Mouse (Mus musculus): ENCODE data around the gene Zfp874a. TPM values are rescaled to one million over a fixed set of nuclear protein-coding genes. Genes with fewer than 3 reads are reported as not detected.
A peak's percentile ranks its signal among the peaks of the same experiment; 100 is the strongest.
"Not testable (repeated sequence)": the region's sequence is repeated elsewhere in the genome, so short reads cannot be mapped to it uniquely, and the experiment has no call there.

Gene Zfp874a
- 10 to 100 TPM; 11.5 to 11.7 TPM for total RNA-seq (2021)
- long read RNA-seq, experiment 1, full-length matches to known transcripts, result 3 of 7 reads
- long read RNA-seq, experiment 1, partial matches to known transcripts, result 0 of 7 reads
- long read RNA-seq, experiment 1, other reads (novel, unspliced or antisense), result 4 of 7 reads
- long read RNA-seq, experiment 2, full-length matches to known transcripts, result 2 of 5 reads
- long read RNA-seq, experiment 2, partial matches to known transcripts, result 0 of 5 reads
- long read RNA-seq, experiment 2, other reads (novel, unspliced or antisense), result 3 of 5 reads

- peak; percentile 80 to 96 for DNase-seq (ENCODE audit: low spot score in 2 of 2)
These were observed at the start of gene Zfp874a for GRCm38 (mm10) chr13:67451172-67452020. Gene Zfp874a, minus strand, starts transcription at chr13:67451624.

GRCm38 (mm10) chr13:67500908-67501307 lies 49.5 kb upstream of the Zfp874a start:
- no peak for DNase-seq (ENCODE audit: low spot score in 2 of 2)

DNA sequence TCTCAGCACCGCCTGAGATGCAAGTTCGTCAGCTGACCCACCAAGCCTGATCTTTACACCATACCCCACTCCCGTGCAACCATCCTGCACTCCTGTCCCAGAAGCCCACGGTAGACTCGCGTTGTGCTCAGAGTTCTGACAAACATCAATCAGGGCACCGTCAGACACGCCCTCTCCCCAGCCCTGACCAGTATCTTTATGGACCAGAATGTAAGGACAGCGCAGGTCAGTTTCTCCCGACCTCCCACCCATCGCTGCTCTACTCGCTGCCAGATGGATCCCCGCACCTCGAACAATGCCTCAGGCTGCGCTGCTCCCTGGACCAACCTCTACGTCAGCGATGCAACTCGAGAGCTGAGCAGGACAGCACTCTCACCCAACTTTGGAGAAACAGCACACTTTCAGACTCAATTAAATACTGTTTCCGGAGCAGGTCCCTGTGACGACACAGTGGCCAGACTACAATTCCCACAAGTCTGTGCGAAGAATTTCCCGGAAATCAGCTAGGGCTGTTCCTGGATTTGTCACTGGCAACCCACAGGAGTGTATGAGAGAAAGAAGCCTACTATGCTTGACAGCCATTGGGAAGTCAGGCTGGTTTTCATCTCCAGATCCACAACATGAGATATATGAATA lies 48.8 kb upstream of the Zfp874a start, which contains the start of gene Zfp58:
Gene Zfp58, minus strand, starts transcription at position 472 of the 636 bp plus-strand sequence.
- peak; percentile 76 to 93 for DNase-seq (ENCODE audit: low spot score in 2 of 2)

- no peak for DNase-seq (ENCODE audit: low spot score in 2 of 2)
These were observed 44.2 kb upstream of the Zfp874a start for GRCm38 (mm10) chr13:67495631-67496030.

- no peak for DNase-seq (ENCODE audit: low spot score in 2 of 2)
These were observed 33.0 kb upstream of the Zfp874a start for GRCm38 (mm10) chr13:67484424-67484811.

- peak; percentile 83 to 94 for DNase-seq (ENCODE audit: low spot score in 2 of 2)
These were observed 32.4 kb upstream of the Zfp874a start, which contains the start of gene Zfp874b for GRCm38 (mm10) chr13:67483625-67484423. Gene Zfp874b, minus strand, starts transcription at chr13:67484258.

DNA sequence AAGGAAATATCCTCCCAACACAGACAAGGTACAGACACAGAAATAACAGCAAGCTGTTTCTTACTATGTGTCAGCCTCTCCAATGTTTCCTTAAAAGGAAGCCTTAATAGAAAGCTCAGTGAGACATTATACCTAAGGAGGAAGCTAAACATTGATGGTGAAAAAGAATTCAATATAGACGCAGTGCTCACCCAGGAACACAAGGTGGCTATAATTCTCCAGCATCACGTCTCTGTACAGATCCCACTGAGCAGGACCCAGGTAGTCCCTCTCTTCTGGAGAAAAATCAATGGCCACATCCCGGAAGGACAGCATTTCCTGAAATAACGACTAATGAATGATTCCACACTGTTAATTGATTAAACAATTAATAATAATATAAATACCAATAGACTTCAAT lies 30.1 kb upstream of the Zfp874a start:
- DNase-seq (ENCODE audit: low spot score in 2 of 2), result no peak

DNA sequence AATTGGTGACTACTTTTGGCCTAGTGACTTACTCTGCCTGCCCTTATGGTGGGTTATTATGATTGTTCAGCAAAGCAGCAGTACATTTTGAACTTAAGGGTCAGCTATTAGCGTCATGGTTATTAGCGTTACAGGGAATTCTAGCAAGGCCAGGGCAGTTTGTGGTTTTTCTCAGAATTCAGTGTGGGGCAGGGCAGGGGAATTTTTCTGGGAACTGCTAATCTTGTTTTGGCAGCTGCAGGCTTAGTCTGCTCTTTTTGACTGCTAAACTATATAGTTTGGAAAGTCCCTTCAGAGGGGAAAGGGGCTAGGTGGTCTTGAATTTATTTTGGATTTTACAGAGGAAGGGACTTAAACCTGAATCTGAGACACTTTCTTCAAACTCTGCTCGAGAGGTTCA lies 17.9 kb upstream of the Zfp874a start:
- no peak for DNase-seq (ENCODE audit: low spot score in 2 of 2)

DNA sequence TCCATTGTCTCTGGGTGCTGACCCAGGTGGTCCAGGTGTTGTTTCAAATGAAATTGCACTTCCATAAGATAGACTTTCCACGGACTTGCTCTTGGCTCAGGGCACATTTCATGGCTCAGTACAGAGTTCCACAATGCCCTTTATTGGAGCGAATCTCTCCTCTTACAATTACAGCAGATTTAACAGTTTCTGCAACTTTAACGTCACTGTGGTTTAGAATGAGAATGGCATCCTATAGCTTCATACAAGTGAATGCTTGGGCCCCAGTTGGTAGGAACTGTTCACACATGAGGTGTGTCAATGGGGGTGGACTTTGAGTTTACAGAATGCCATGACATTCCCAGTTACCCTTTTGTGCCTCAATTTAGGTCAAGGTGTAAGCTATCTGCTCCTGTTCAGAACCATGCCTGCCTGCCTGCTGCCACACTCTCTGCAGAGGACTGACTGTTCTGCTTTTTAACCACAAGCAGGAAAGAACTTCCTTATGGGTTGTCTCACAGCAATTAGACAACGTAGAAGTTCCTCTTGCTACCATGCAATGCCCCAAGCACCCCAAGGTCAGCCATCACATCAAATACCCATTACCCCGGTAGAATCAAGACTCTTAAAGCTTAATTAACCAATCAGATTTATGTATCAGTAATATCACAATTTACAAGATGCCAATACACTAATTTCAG lies 12.2 kb upstream of the Zfp874a start:
- DNase-seq (ENCODE audit: low spot score in 2 of 2), result not testable (repeated sequence)

DNA sequence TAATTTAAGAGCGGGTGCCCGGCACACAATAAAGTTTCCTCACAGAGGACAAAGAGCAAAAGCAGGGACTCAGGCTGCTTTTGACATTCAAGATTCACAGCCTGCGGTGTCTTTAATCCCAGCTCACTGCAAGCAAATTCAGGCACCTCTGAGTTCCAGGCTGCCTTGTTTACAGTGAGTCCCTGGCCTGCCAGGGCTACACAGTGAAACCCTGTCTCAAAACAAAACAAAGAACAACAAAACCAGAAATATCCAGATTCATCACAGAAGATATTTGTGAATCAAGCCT lies 541 bp upstream of the Zfp874a start:
- DNase-seq (ENCODE audit: low spot score in 2 of 2), result peak in 1 of 2 experiments; percentile 3

GRCm38 (mm10) chr13:67437095-67437494 lies 14.3 kb downstream of the Zfp874a start:
- not testable (repeated sequence) for DNase-seq (ENCODE audit: low spot score in 2 of 2)

- no peak for DNase-seq (ENCODE audit: low spot score in 2 of 2)
These were observed 23.3 kb downstream of the Zfp874a start for GRCm38 (mm10) chr13:67428116-67428515.

- DNase-seq (ENCODE audit: low spot score in 2 of 2), result not testable (repeated sequence)
These were observed 25.7 kb downstream of the Zfp874a start for GRCm38 (mm10) chr13:67425699-67426098.

GRCm38 (mm10) chr13:67422532-67422931 lies 28.9 kb downstream of the Zfp874a start:
- not testable (repeated sequence) for DNase-seq (ENCODE audit: low spot score in 2 of 2)

GRCm38 (mm10) chr13:67421207-67421857 lies 30.1 kb downstream of the Zfp874a start, which contains the start of gene Zfp459:
Gene Zfp459, minus strand, starts transcription at chr13:67421418.
- peak; percentile 11 to 21 for DNase-seq (ENCODE audit: low spot score in 2 of 2)

GRCm38 (mm10) chr13:67420558-67421206 lies 30.7 kb downstream of the Zfp874a start:
- DNase-seq (ENCODE audit: low spot score in 2 of 2), result no peak

DNA sequence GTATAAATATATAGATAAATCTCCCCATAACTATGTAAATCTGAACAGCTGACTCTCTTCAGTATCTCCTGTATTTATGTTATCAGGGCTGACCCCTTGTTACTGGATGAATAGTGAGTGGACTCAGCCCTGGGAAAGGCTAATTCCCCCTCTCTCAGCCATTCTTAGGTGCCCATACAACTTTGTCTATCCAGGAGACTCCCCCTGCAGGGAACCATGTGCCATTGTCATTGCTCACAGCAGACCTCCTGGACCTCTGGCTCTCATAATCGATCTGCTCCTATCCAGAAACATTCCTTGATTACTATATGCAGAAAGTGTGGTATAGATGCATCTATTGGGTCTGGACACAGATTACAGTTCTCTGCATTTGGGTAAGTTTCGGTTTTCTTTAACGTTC lies 34.6 kb downstream of the Zfp874a start:
- DNase-seq (ENCODE audit: low spot score in 2 of 2), result no peak

- DNase-seq (ENCODE audit: low spot score in 2 of 2), result no peak
These were observed 35.7 kb downstream of the Zfp874a start for GRCm38 (mm10) chr13:67415759-67416158.

GRCm38 (mm10) chr13:67413634-67414033 lies 37.8 kb downstream of the Zfp874a start:
- not testable (repeated sequence) for DNase-seq (ENCODE audit: low spot score in 2 of 2)
